Mouse (Mus musculus) layer of hippocampus, adult 6 months (tissue): Measurements from ENCODE around the gene Mpp2. TPM values are rescaled to one million over a fixed set of nuclear protein-coding genes. Genes with fewer than 3 reads are reported as not detected.

Experiments
- long read RNA-seq, 2 experiments: library from polyadenylated mRNA; unstranded; transcript quantifications; one replicate each; pipeline ENCODE4 v2.0.0; 2019 to 2020
- polyA plus RNA-seq: library from polyadenylated mRNA; unstranded; fragments of <200 nt; fragmentation: Nextera tagmentation; gene quantifications from 2 replicates; pipeline ENCODE4 v1.2.3, GENCODE M21; 2021

Mpp2 gene
- 29.7 and 35.5 TPM in 2 replicates for polyA plus RNA-seq
- long read RNA-seq, experiment 1, partial matches to known transcripts: 4 of 16 reads
- long read RNA-seq, experiment 1, other reads (novel, unspliced or antisense): 12 of 16 reads
- long read RNA-seq, experiment 2, full-length matches to known transcripts: 46 of 109 reads
- long read RNA-seq, experiment 2, partial matches to known transcripts: 47 of 109 reads
- long read RNA-seq, experiment 2, other reads (novel, unspliced or antisense): 16 of 109 reads

DNA sequence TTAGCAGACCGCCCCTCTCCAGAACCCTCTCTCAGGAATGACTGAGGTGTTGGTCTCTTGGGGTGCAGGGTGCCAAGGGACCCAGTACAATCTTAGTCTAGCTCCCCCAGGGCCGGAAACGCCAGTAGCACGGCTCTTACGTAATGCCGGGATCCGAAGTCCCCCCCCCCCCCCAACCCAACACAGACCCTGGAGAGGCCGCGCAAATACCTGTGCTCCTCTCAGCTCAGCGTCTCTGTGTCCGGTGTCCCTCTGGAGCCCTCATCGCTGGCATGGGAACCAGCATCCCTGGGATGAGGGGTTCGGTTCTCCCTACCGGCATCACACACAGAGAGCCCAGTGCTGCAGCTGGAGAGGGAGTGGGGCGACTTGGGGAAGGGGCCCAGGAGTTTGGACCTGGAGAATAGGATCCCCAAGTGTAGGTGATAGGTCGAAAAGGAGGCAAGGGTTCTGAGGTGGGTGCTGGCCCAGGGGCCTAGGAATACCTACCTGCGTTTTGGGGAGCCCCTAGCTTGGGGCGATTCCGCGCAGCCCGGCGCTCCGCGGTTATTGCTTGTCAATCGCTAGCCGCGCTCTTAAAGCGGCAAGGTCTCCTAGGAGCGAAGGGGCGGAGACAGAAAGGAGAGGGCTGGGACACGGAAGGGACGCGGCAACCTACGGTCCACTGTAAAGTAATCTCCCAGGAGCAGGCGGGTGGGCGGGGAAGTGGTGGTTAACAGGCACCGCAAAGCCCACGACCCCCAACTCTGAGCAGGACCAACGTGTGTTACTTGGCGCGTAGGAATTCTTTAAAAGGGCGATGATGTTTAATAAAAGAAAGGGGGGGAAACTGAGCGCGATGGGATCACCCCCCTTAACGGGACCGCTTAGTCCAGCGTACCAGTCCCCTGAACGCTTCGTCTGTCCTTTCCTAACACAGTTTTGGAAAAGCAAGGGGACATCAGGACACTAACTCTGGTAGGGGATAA lies at the start of gene Mpp2:
Mpp2 (minus strand) TSS at position 585 of the 968 bp plus-strand sequence.

DNA sequence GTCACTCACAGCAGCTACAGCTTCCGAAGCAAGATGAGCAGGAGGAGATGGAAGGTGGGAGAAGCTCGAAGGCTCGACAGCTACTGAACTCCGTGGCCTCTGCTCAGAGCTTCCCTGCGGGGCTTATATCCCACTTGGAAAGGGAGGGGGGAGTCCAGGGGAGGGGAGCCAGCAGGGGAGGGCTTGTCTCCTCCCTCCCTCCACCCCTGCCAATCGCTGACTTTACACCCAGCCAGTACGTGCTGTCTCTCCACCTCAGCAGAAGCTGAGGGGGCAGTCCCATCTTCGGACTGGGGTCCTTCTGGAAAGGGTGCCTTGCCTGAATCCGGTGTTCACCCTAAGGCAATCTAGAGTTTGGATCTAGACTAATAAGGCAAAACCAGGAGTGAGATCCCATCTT lies 19.4 kb upstream of the Mpp2 start, which contains the start of gene Pyy:
Pyy (minus strand) TSS at position 101 of the 400 bp plus-strand sequence.

DNA sequence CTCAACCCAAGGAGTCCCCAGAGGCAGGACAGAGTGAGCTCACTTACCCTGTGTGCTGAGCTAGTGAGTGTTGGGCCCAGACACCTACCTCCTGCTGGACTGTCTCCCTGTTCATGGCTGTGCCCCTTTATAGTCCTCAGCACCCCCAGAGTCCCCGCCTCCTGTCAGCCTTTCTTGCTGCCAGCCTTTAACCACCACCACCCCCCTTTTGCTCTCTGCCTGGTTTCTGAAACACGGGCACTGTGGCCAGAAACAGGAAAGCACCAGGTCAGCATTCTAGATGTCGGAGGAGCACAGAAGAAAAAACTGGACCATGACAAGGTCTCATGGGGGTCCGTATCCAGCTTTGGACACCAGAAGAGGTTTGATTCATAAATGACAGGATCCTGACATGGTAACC lies 12.9 kb upstream of the Mpp2 start, which contains the start of gene Ppy:
Ppy (minus strand) TSS at position 101 of the 400 bp plus-strand sequence.

DNA sequence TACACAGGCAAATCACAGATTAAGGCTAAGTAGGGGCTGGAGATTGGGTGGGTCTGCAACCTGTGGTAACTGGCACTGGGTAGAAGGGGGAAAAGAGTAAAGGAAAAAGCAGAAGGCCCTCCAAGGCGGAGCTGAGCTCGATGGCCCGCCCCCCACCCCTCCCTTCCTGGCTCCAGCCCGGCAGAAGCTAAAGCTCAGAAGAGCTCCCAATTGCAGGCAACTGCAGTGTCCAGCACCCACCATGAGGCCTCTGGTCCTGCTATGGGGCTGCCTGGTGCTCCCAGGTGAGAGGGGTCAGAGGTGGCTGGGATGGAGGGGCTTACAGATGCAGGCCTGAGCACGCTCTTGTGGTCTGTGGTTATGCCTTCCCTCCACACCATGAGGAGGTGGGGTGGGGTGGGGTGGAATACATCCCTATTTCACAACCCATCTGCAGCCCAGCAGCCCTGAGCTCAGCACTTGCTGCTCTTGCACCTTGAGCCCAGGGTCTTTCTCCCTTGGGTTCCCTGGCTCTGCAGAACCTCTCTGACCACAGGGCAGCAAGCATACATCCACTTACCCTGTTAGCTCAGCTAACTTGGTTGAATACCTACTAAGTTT lies 46.9 kb downstream of the Mpp2 start, which contains the start of gene Cd300lg:
Cd300lg (plus strand) TSS at position 160 of the 600 bp plus-strand sequence.

DNA sequence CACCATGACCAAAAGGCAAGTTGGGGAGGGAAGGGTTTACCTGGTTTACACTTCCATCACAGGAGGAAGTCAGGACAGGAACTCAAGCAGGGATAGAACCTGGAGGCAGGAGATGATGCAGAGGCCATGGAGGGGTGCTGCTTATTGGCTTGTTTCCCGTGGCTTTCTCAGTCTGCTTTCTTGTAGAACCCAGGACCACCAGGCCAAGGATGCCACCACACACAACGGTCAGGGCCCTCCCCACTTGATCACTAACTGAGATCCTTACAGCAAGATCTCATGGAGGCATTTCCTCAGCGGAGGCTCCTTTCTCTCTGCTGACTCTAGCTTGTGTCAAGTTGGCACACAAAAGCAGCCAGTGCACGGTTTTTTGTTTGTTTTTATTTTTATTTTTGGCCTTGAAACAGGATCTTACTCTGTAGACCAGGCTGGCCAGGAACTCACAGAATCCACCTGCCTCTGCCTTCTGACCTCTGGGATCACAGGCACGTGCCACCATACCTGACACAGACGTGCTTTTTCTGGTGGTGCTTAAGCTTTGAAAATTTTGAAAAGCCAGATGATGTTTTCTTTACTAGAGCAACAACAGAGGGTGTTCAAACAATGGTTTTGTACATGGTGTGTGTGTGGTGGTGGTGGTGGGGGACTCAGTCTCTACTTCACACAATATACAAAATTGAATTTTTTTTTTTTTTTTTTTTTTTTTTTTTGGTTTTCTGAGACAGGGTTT lies 60.1 kb downstream of the Mpp2 start, which contains the start of gene Mpp3:
Mpp3 (minus strand) TSS at position 375 of the 730 bp plus-strand sequence.

Other genes starting within 250 kb of the Mpp2 start
- 0.89 and 1.3 TPM in 2 replicates for gene Meox1, start 194.1 kb downstream of the Mpp2 start, polyA plus RNA-seq
- 0.06 TPM in 1 of 2 replicates, not detected in the other for gene Sost, start 121.5 kb downstream of the Mpp2 start, polyA plus RNA-seq
- not detected in 2 replicates for gene Cfap97d1, start 104.2 kb downstream of the Mpp2 start, polyA plus RNA-seq
- 144 and 214 TPM in 2 replicates for gene Dusp3, start 101.5 kb downstream of the Mpp2 start, polyA plus RNA-seq
- gene Mpp3, start 60.1 kb downstream of the Mpp2 start, polyA plus RNA-seq: 27.7 and 28.5 TPM in 2 replicates
- gene Cd300lg, start 47.0 kb downstream of the Mpp2 start, polyA plus RNA-seq: 0.13 and 0.15 TPM in 2 replicates
- not detected in 2 replicates for gene Ppy, start 12.8 kb upstream of the Mpp2 start, polyA plus RNA-seq
- not detected in 2 replicates for gene Pyy, start 19.3 kb upstream of the Mpp2 start, polyA plus RNA-seq
- gene Nags, start 57.0 kb upstream of the Mpp2 start, polyA plus RNA-seq: not detected in 2 replicates
- 47.2 and 48.5 TPM in 2 replicates for gene Tmem101, start 67.9 kb upstream of the Mpp2 start, polyA plus RNA-seq
- 107 and 134 TPM in 2 replicates for gene Lsm12, start 96.8 kb upstream of the Mpp2 start, polyA plus RNA-seq
- 29.6 and 35.3 TPM in 2 replicates for gene G6pc3, start 101.1 kb upstream of the Mpp2 start, polyA plus RNA-seq
- gene Hdac5, start 141.7 kb upstream of the Mpp2 start, polyA plus RNA-seq: 47.2 and 53.7 TPM in 2 replicates
- 0.78 and 0.94 TPM in 2 replicates for gene BC030867, start 160.4 kb upstream of the Mpp2 start, polyA plus RNA-seq
- 0.85 and 1.0 TPM in 2 replicates for gene Asb16, start 180.2 kb upstream of the Mpp2 start, polyA plus RNA-seq
- 78.0 and 93.2 TPM in 2 replicates for gene Tmub2, start 196.4 kb upstream of the Mpp2 start, polyA plus RNA-seq
- gene Atxn7l3, start 208.1 kb upstream of the Mpp2 start, polyA plus RNA-seq: 7.8 and 8.8 TPM in 2 replicates
- gene Ubtf, start 231.2 kb upstream of the Mpp2 start, polyA plus RNA-seq: 40.1 and 42.9 TPM in 2 replicates